ENCODE assay signal across 17 mouse cellular contexts in genomic region chr4:142261725-142262124, GRCm38 (mm10). TPM values are rescaled to one million over a fixed set of nuclear protein-coding genes. Genes with fewer than 3 reads are reported as not detected.
"Had no signal": no experiment of that assay in that cellular context is flagged by ENCODE, and none has a peak within 500 bp of the region (broad histone marks: within the 10 kb centered on the region; RNA-seq: fewer than 3 reads in every experiment).

No protein-coding gene starts in this region.

- H3K4me2 ChIP-seq: limb, embryonic 12.5 days; liver, embryonic 13.5 days; lung, embryonic 15.5 days; midbrain, embryonic 11.5 days; neural tube, embryonic 13.5 days; stomach, embryonic 15.5 days had no signal

- H3K4me1 ChIP-seq: liver, embryonic 13.5 days; megakaryocyte, embryonic 14.5 days; stomach, embryonic 15.5 days had no signal

- H3K9me3 ChIP-seq: limb, embryonic 12.5 days; liver, embryonic 13.5 days; lung, embryonic 15.5 days; neural tube, embryonic 13.5 days; stomach, embryonic 15.5 days had no signal

- H3K36me3 ChIP-seq: limb, embryonic 12.5 days; liver, embryonic 13.5 days; lung, embryonic 15.5 days; neural tube, embryonic 13.5 days; stomach, embryonic 15.5 days had no signal

- H3K27ac ChIP-seq: layer of hippocampus, adult 2 months; limb, embryonic 12.5 days; liver, embryonic 13.5 days; lung, embryonic 15.5 days; macrophage; neural tube, embryonic 13.5 days; stomach, embryonic 15.5 days had no signal

- H3K9ac ChIP-seq: limb, embryonic 12.5 days; liver, embryonic 13.5 days; liver, postnatal 0 days; lung, embryonic 15.5 days; neural tube, embryonic 13.5 days; stomach, embryonic 15.5 days had no signal

- H3K27me3 ChIP-seq: limb, embryonic 12.5 days; liver, embryonic 13.5 days; lung, embryonic 15.5 days; neural tube, embryonic 13.5 days; stomach, embryonic 15.5 days had no signal

- H3K4me3 ChIP-seq: layer of hippocampus, adult 2 months; limb, embryonic 12.5 days; liver, embryonic 13.5 days; lung, embryonic 15.5 days; megakaryocyte, embryonic 14.5 days; neural tube, embryonic 13.5 days; stomach, embryonic 15.5 days had no signal

- DNase-seq: kidney, postnatal 10 days; kidney, postnatal 4 days; liver; liver, embryonic 13.5 days; liver, postnatal 0 days; lung, postnatal 14 days; right cerebral cortex, postnatal 14 days; thymus, postnatal 36 days had no signal

- ATAC-seq: liver, postnatal 0 days had no signal

RNA-seq across cellular contexts. Expression of gene Kazn, which starts 22.5 kb away (rescaled TPM):
- total RNA-seq: monocyte, adult 5-6 weeks had no signal
- polyA plus RNA-seq: macrophage had no signal
